Mouse (Mus musculus): ENCODE data around the gene Zfp90.

DNA sequence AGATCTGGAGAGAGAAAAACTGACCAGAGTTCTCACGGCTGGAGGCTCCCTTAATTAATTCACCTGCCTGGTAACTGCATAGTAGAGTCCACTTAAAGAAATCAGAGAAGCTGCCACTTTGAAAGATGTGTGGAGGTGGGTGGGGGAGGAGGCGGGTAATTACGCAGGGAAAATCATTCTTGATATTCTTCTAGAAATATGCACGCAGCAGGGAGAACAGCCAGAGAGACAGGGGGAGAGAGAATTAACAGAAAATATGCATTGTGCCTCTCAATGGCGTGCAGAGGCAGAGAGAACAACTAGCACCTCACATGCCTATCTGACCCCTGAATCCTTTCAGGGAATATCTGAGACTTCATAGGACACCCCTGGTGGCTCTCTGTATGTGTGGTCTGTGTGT is 14.9 kb upstream of the Zfp90 start:
- TF ChIP-seq CTCF (IDR thresholded peaks at IDR 0.05; ENCODE audit: borderline replicate concordance, control insufficient read depth, extremely low read depth, insufficient read depth, low read length, poor library complexity) (no peak), POLR2A (IDR thresholded peaks at IDR 0.05; ENCODE audit: control insufficient read depth, extremely low read depth, insufficient read depth, low read length, poor library complexity) (no peak)
